Mouse (Mus musculus) olfactory bulb, adult 2 months (tissue): Measurements from ENCODE around the gene Cbln3.
A peak's percentile ranks its signal among the peaks of the same experiment; 100 is the strongest.

Experiments used
- CTCF ChIP-seq: fragments of 200-500 bp; IDR thresholded peaks from 2 replicates; pipeline ENCODE4 v1.5.1; 2012; ENCODE audit warnings: low read depth, mild to moderate bottlenecking, low read length, moderate library complexity; ENCODE audit not compliant: insufficient read depth
- POLR2A ChIP-seq: fragments of 200-500 bp; IDR thresholded peaks from 2 replicates; pipeline ENCODE4 v1.6.1; 2012; ENCODE audit warnings: mild to moderate bottlenecking, low read depth, low read length, moderate library complexity; ENCODE audit not compliant: insufficient read depth

DNA sequence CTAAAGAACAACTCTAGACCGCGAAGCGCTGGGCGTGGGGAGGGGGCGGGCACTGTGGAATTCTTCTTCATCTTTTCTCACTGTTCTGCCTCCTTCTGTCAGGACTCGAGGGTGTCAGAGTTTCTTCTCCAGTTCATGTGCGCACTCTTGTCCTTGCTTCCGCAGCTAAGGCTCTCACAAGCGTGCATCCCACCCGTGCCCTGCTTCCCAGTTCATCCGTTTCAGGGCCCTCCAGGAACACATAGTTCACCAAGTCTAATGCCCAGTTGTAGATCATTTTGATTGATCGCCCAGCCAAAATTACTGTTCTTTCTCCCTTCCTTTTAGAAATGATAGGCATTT, 16.2 kb upstream of the Cbln3 start:
- 0 out of 2 replicates have a peak, but pooled peaks have one; percentile 50 for TF ChIP-seq POLR2A
- no peak for TF ChIP-seq CTCF
